Mouse (Mus musculus) C2C12 (cell line): ENCODE data around the gene Hsdl2.

ENCODE experiments used
- CTCF ChIP-seq: IDR thresholded peaks from one replicate; pipeline ENCODE4 v1.5.1; 2011; ENCODE audit not compliant: control insufficient read depth, insufficient read depth, insufficient read length
- FOSL1 ChIP-seq: IDR thresholded peaks from one replicate; pipeline ENCODE4 v1.8.0; 2011; ENCODE audit warnings: mild to moderate bottlenecking, low read length; ENCODE audit not compliant: poor library complexity, insufficient read depth, severe bottlenecking
- USF1 ChIP-seq: IDR thresholded peaks from one replicate; pipeline ENCODE4 v1.6.1; 2011; ENCODE audit warnings: low read depth, mild to moderate bottlenecking, control low read depth, moderate library complexity

DNA sequence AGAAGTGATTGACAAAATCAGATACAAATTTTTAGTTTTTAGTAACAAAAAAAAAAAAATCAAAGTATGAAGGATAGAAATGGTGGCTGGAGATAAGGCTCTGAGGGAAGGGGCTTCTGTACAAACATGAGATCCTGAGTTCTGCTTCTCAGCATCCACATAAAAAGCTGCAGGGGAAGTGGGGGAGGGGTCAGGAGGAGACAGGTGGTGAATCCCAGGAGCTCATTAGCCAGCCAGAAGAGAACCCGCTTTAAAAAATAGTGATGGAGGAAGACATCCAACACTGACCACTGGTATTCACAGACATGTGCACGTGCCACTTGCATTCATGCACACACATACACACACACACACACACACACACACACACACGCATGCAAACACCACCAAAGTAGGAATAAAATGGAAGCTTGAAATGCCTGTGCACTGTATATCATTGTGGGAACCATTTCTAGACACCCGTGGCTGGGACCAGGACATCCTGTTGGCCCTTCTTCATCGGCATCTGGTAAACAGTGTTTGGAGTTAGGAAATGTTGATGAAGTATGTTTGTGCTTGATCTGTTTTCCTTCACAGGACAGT, 74.8 kb downstream of the Hsdl2 start:
- TF ChIP-seq CTCF (no peak), USF1 (no peak), FOSL1 (no peak)
